Mouse (Mus musculus) brain, embryonic 14.5 days (tissue): ENCODE results near the gene Fam20c.

Source experiments
- CTCF ChIP-seq: fragments of 200-500 bp; IDR thresholded peaks from 2 replicates; pipeline ENCODE4 v1.5.1; 2012; ENCODE audit warnings: inconsistent platforms, mild to moderate bottlenecking, moderate library complexity, borderline replicate concordance; ENCODE audit not compliant: insufficient read depth, insufficient read length; ENCODE audit errors: extremely low read depth
- POLR2A ChIP-seq: fragments of 200-500 bp; IDR thresholded peaks from 2 replicates; pipeline ENCODE4 v1.6.1; 2012; ENCODE audit warnings: mild to moderate bottlenecking, inconsistent platforms, borderline replicate concordance; ENCODE audit not compliant: poor library complexity, insufficient read depth, insufficient read length, severe bottlenecking; ENCODE audit errors: extremely low read depth

GRCm38 (mm10) chr5:138787648-138788047 is 33.3 kb downstream of the Fam20c start:
- TF ChIP-seq POLR2A (no peak), CTCF (no peak)
